Comparison of ENCODE assay signal across 16 mouse cellular contexts in genomic region chr5:66797326-66797725, GRCm38 (mm10). TPM values are rescaled to one million over a fixed set of nuclear protein-coding genes. Genes with fewer than 3 reads are reported as not detected.
A peak's percentile ranks its signal among the peaks of the same experiment; 100 is the strongest.
DNase-seq lines count a peak whose midpoint lies in the region; ATAC-seq and TF ChIP-seq lines count a peak whose summit lies in the region.
"Had no signal": no experiment of that assay in that cellular context is flagged by ENCODE, and none has a peak within 500 bp of the region (broad histone marks: within the 10 kb centered on the region; RNA-seq: fewer than 3 reads in every experiment).

No protein-coding gene starts in this region.

- H3K9ac ChIP-seq in kidney, embryonic 14.5 days (ENCODE audit: low read depth, low read length), result no peak overlapping the region
- H3K9ac ChIP-seq: liver, embryonic 13.5 days; neural tube, embryonic 12.5 days had no signal

- TF ChIP-seq CTCF in kidney, adult 2 months (conservative IDR thresholded peaks at IDR 0.05; ENCODE audit: insufficient read depth, insufficient read length, low read depth, low read length), result no peak

- no peaks in the 10 kb centered on the region for H3K27me3 ChIP-seq in kidney, embryonic 14.5 days (ENCODE audit: control insufficient read depth, insufficient read depth, low read length)
- H3K27me3 ChIP-seq in kidney, adult 2 months (replicated peaks; ENCODE audit: control insufficient read depth, insufficient read depth, low read length), result no peaks in the 10 kb centered on the region
- H3K27me3 ChIP-seq: liver, embryonic 13.5 days; neural tube, embryonic 12.5 days had no signal

- DNase-seq in adrenal gland, postnatal 14 days, result peak; percentile 26
- DNase-seq in adrenal gland, adult 18-20 months (ENCODE audit: low spot score in 2 of 2), result no peak
- DNase-seq in kidney, adult 11 months, result peak; percentile 67
- DNase-seq in kidney, adult 2 months, result peak; percentile 81
- DNase-seq in lung, postnatal 10 days, result peak; percentile 49
- no peak for DNase-seq in left cerebral cortex, postnatal 25 days (ENCODE audit: low spot score in 2 of 2)
- no peak for DNase-seq in thymus, postnatal 10 days (ENCODE audit: low spot score in 2 of 2)
- DNase-seq: cerebellum, adult 18-20 months; left cerebral cortex, postnatal 4 days; liver, embryonic 13.5 days; right cerebral cortex, adult 18-20 months; thymus, adult 2 months had no signal

- H3K9me3 ChIP-seq in kidney, embryonic 14.5 days (ENCODE audit: control insufficient read depth, low read length), result no peaks in the 10 kb centered on the region
- H3K9me3 ChIP-seq: liver, embryonic 13.5 days; neural tube, embryonic 12.5 days had no signal

- H3K36me3 ChIP-seq in kidney, embryonic 14.5 days (ENCODE audit: control insufficient read depth, insufficient read depth, low read length), result no peaks in the 10 kb centered on the region
- H3K36me3 ChIP-seq in kidney, adult 2 months (ENCODE audit: control insufficient read depth, insufficient read depth, low read length), result no peaks in the 10 kb centered on the region
- H3K36me3 ChIP-seq: liver, embryonic 13.5 days; neural tube, embryonic 12.5 days had no signal

- H3K4me2 ChIP-seq in kidney, embryonic 14.5 days (replicated peaks; ENCODE audit: low read depth, low read length), result no peak overlapping the region
- H3K4me2 ChIP-seq: liver, embryonic 13.5 days had no signal

- H3K27ac ChIP-seq in kidney, embryonic 14.5 days (ENCODE audit: low read depth, low read length), result no peak overlapping the region
- H3K27ac ChIP-seq in kidney, adult 2 months (ENCODE audit: insufficient read depth, low read depth, low read length), result peak overlapping the region; percentile 78
- H3K27ac ChIP-seq: liver, embryonic 13.5 days; neural tube, embryonic 12.5 days had no signal

- intact Hi-C loops in left cerebral cortex, postnatal 25 days (cut with DNase I), result no loop called here

- WGBS in kidney, embryonic 14.5 days, result 73% methylated on average over 6 of the region's 6 CpGs
- WGBS in kidney, adult 2 months, result 75% methylated on average over 6 of the region's 6 CpGs

- H3K4me3 ChIP-seq in kidney, embryonic 14.5 days (ENCODE audit: low read length), result no peak overlapping the region
- H3K4me3 ChIP-seq in kidney, adult 2 months (ENCODE audit: insufficient read depth, low read depth, low read length), result no peak overlapping the region
- H3K4me3 ChIP-seq: liver, embryonic 13.5 days; neural tube, embryonic 12.5 days had no signal

- TF ChIP-seq POLR2A in kidney, adult 2 months (IDR thresholded peaks at IDR 0.05; ENCODE audit: low read depth, low read length), result no peak

- peaks cover 17% of the 10 kb centered on the region; the same call in 1 of the 2 replicates for H3K4me1 ChIP-seq in kidney, embryonic 14.5 days (ENCODE audit: control insufficient read depth, insufficient read depth, low read length)
- peaks cover 16% of the 10 kb centered on the region for H3K4me1 ChIP-seq in kidney, adult 2 months (ENCODE audit: control insufficient read depth, insufficient read depth, low read length)

- ATAC-seq in kidney, embryonic 14.5 days (ENCODE audit: low FRiP score, low TSS enrichment), result no peak
- ATAC-seq: inflammation-experienced regulatory T-cells, adult 6 months had no signal

RNA-seq across cellular contexts. Expression of gene Limch1, which starts 51.7 kb away (rescaled TPM):
- 90.6 and 96.8 TPM in 2 replicates for total RNA-seq in adrenal gland, postnatal 14 days (2021)
- 10 to 100 TPM; 53.2 to 69.4 TPM for total RNA-seq in adrenal gland, adult 18-20 months (2021)
- 36.7 and 48.9 TPM in 2 replicates for polyA plus RNA-seq in kidney, embryonic 14.5 days (2014; fragmentation: Nextera tagmentation; extraction: Ambion mirVana)
- polyA plus RNA-seq in kidney, adult 2 months (2012; rRNA removed), result 21.5 and 27.0 TPM in 2 replicates
- 100 to 1,000 TPM in 1 of 2 experiments, 10 to 100 TPM in 1; 99.5 to 124 TPM for total RNA-seq in left cerebral cortex, postnatal 25 days (2021)
- total RNA-seq: megakaryocyte-erythroid progenitor cell, adult 5-6 weeks had no signal

Comparison
In these comparisons a context has a peak if more than half of its experiments do, and no peak if none do; other contexts are left out.
1. DNase-seq: peak in adrenal gland, postnatal 14 days (single experiment), kidney, adult 11 months (single experiment), kidney, adult 2 months (single experiment) and lung, postnatal 10 days (single experiment); none in adrenal gland, adult 18-20 months (0 of 2), left cerebral cortex, postnatal 25 days (0 of 2) and thymus, postnatal 10 days (0 of 2).